Mouse (Mus musculus): ENCODE measurements around the gene Aldh1a7.
"Not testable (repeated sequence)": the region's sequence is repeated elsewhere in the genome, so short reads cannot be mapped to it uniquely, and the experiment has no call there.

Gene Aldh1a7

GRCm38 (mm10) chr19:20727381-20727780 is at the start of gene Aldh1a7:
Gene Aldh1a7 (minus strand): TSS chr19:20727562.
- ATAC-seq (ENCODE audit: insufficient number of reproducible peaks, low FRiP score, low TSS enrichment) = no peak

- ATAC-seq (ENCODE audit: insufficient number of reproducible peaks, low FRiP score, low TSS enrichment) = no peak
Observed at GRCm38 (mm10) chr19:20775681-20776080, 48.3 kb upstream of the Aldh1a7 start.

GRCm38 (mm10) chr19:20773941-20774340 is 46.6 kb upstream of the Aldh1a7 start:
- ATAC-seq (ENCODE audit: insufficient number of reproducible peaks, low FRiP score, low TSS enrichment) = no peak

GRCm38 (mm10) chr19:20764214-20764613 is 36.9 kb upstream of the Aldh1a7 start:
- no peak for ATAC-seq (ENCODE audit: insufficient number of reproducible peaks, low FRiP score, low TSS enrichment)

- ATAC-seq (ENCODE audit: insufficient number of reproducible peaks, low FRiP score, low TSS enrichment) = no peak
Observed at GRCm38 (mm10) chr19:20761675-20762426, 34.5 kb upstream of the Aldh1a7 start.

- ATAC-seq (ENCODE audit: insufficient number of reproducible peaks, low FRiP score, low TSS enrichment) = no peak
Observed at GRCm38 (mm10) chr19:20761119-20761518, 33.8 kb upstream of the Aldh1a7 start.

GRCm38 (mm10) chr19:20744630-20745029 is 17.3 kb upstream of the Aldh1a7 start:
- no peak for ATAC-seq (ENCODE audit: insufficient number of reproducible peaks, low FRiP score, low TSS enrichment)

GRCm38 (mm10) chr19:20728278-20728677 is 916 bp upstream of the Aldh1a7 start:
- no peak for ATAC-seq (ENCODE audit: insufficient number of reproducible peaks, low FRiP score, low TSS enrichment)

GRCm38 (mm10) chr19:20722913-20723312 is 4.4 kb downstream of the Aldh1a7 start:
- no peak for ATAC-seq (ENCODE audit: insufficient number of reproducible peaks, low FRiP score, low TSS enrichment)

- no peak for ATAC-seq (ENCODE audit: insufficient number of reproducible peaks, low FRiP score, low TSS enrichment)
Observed at GRCm38 (mm10) chr19:20720298-20720697, 7.1 kb downstream of the Aldh1a7 start.

- ATAC-seq (ENCODE audit: insufficient number of reproducible peaks, low FRiP score, low TSS enrichment) = no peak
Observed at GRCm38 (mm10) chr19:20715617-20716016, 11.7 kb downstream of the Aldh1a7 start.

GRCm38 (mm10) chr19:20715093-20715492 is 12.3 kb downstream of the Aldh1a7 start:
- ATAC-seq (ENCODE audit: insufficient number of reproducible peaks, low FRiP score, low TSS enrichment) = no peak

- ATAC-seq (ENCODE audit: insufficient number of reproducible peaks, low FRiP score, low TSS enrichment) = no peak
Observed at GRCm38 (mm10) chr19:20714543-20714942, 12.8 kb downstream of the Aldh1a7 start.

- ATAC-seq (ENCODE audit: insufficient number of reproducible peaks, low FRiP score, low TSS enrichment) = no peak
Observed at GRCm38 (mm10) chr19:20707159-20707558, 20.2 kb downstream of the Aldh1a7 start.

GRCm38 (mm10) chr19:20706747-20707146 is 20.6 kb downstream of the Aldh1a7 start:
- no peak for ATAC-seq (ENCODE audit: insufficient number of reproducible peaks, low FRiP score, low TSS enrichment)

- no peak for ATAC-seq (ENCODE audit: insufficient number of reproducible peaks, low FRiP score, low TSS enrichment)
Observed at GRCm38 (mm10) chr19:20702074-20702473, 25.3 kb downstream of the Aldh1a7 start.

- no peak for ATAC-seq (ENCODE audit: insufficient number of reproducible peaks, low FRiP score, low TSS enrichment)
Observed at GRCm38 (mm10) chr19:20677697-20678355, 49.5 kb downstream of the Aldh1a7 start.

GRCm38 (mm10) chr19:20654141-20654873 is 73.1 kb downstream of the Aldh1a7 start:
- no peak for ATAC-seq (ENCODE audit: insufficient number of reproducible peaks, low FRiP score, low TSS enrichment)

GRCm38 (mm10) chr19:20653082-20653676 is 74.2 kb downstream of the Aldh1a7 start:
- ATAC-seq (ENCODE audit: insufficient number of reproducible peaks, low FRiP score, low TSS enrichment) = no peak

GRCm38 (mm10) chr19:20650008-20650407 is 77.4 kb downstream of the Aldh1a7 start:
- no peak for ATAC-seq (ENCODE audit: insufficient number of reproducible peaks, low FRiP score, low TSS enrichment)

GRCm38 (mm10) chr19:20647496-20647895 is 79.9 kb downstream of the Aldh1a7 start:
- ATAC-seq (ENCODE audit: insufficient number of reproducible peaks, low FRiP score, low TSS enrichment) = not testable (repeated sequence)
